Mouse (Mus musculus) brain, embryonic 18.5 days (tissue): ENCODE measurements around the gene Comtd1.

ENCODE experiments used
- DNase-seq: peaks from one replicate; pipeline ENCODE4 v3.0.0-alpha.2; 2012; ENCODE audit warnings: low read depth, low spot score

Gene Comtd1

DNA sequence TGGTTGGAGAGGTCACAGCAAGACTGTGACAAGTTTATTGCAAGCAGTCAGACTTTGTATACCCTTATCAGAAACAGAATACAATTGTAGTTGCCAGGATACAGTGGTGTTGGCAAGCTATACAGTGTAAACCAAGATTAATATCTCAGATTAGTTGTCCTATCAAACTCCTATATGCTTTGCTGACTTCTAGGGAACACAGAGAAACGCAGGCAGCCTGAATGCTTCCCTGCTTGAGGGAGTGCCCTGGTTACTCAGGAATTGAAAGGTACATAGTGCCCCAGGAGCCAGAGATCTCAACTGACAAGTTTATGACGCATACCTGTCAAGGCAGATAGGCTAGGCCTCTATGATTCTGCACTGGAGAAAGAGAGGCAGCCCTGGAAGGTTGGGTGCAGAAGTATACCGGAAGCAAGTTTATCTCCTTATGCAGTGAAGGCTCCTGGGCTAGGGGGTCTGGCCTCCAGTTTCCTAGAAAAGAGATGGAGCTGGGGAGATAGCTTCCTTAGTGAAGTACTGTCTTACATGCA, 42.1 kb downstream of the Comtd1 start:
- no peak for DNase-seq

DNA sequence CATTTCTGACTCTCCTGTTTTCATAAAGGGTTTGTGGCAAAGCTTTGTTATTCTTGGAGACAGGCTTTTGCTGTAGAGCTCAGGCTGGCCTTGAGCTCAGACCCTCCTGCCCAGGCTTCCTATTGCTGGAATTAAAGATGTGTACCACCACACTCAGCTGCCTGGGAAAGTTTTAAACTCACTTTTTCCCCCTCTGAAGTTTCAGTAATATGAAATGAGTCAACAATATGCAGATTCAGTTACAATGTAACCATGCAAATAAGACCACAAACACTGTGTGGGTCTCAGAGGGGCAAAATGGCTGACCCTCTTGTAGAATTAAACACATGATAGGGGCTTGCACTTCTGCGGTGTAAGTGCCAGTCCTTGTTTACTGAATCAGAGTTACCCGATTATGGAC, 42.6 kb downstream of the Comtd1 start:
- no peak for DNase-seq

DNA sequence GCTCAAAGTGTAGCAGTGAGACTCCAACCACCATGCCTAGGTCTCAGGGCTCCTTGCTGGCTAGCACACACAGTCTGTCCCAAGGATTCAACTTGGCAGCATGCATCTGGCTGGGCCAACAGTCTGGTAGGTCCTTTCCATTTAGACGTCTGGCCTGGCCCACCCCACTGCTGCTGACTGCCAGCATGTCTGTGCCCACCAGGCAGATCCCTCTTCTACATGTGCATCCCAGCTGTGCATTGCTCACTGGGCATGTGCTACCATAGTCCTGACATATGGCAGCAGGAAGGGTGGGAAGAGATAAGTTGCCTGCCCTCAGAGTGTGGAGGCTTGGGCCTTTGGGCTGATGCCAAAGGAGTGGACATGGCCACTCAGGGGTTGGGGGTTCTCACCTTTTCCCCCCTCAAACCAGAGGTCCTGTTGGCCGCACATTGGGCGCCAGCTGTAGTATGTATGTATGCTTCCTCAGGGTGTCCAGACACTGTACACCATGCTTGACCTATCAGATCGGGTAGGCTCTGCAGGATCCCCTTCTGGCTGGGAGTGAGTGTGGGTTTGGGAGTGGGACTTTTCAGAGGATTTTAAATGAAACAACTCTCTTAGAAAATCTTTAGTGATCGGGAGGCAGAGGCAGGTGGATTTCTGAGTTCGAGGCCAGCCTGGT, 46.1 kb downstream of the Comtd1 start:
- DNase-seq = no peak

DNA sequence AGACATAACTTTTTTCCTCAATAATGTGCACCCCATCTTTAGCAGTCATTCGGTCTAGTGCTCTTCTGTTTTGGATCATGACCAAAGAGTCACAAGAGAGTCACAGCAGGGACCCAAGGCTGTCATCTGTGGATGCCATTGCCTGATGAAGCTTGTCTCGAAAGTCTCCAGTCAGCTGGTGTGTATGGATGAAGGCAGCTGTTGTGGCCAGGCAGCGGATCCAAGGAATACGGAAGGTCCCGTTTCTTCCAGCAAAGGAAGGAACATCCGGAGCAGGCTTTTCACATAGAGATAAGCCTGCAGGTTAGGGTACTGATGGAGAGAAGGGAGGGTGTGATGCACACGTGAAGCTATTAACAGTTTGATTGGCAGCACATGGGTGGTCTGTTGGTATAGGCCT, 47.2 kb downstream of the Comtd1 start:
- no peak for DNase-seq

DNA sequence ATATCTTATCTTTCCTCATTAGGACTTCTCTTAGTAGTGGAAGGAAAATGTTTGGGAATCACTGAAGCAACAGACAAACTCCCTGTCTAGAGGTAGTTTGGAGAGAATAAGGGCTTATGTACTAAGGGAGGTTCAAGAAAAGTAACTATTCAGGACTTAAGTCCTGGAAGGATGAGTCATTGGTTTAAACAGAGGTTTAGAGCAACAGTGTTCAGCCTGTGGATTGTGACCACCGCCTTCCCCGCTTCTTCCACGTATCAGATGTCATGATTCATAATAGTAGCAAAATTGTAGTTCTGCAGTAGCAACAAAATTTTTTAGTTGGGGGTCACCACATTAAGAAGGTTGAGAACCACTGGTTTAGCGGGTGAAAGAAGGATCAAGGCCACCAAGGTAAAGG, 48.1 kb downstream of the Comtd1 start:
- no peak for DNase-seq
